Mouse (Mus musculus) bone marrow macrophage, adult 2 months (primary cell): ENCODE measurements around the gene Cpne8.

ENCODE experiments used
- CTCF ChIP-seq: IDR thresholded peaks from 2 replicates; pipeline ENCODE4 v1.5.1; 2012; ENCODE audit warnings: low read depth, mild to moderate bottlenecking, low read length, moderate library complexity
- POLR2A ChIP-seq: IDR thresholded peaks from 2 replicates; pipeline ENCODE4 v1.6.1; 2012; ENCODE audit warnings: mild to moderate bottlenecking, low read depth, low read length, borderline replicate concordance

DNA sequence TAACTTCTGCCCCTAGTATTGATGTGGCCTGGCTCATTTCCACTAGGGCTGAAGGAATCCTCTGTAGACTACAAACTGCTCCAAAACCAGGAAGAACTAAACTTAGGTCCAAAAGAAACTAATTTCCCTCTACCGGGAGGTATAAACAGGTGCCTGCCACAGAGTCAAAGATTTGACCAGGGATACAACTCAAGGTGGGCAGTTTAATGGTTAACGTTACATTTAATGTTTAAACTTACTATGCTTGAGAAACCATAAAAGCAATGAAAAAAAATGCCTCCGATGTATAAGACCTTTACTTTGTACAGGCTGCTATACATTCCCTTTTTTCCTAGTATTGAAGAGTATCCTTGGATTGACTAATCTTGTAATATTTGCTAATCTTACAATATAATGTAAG is 18.5 kb downstream of the Cpne8 start:
- no peak for TF ChIP-seq CTCF
- no peak for TF ChIP-seq POLR2A
